Mouse (Mus musculus) kidney, postnatal 36 days (tissue): ENCODE results near the gene Fcgr3.

Source experiments
- DNase-seq, 2 experiments: peaks; one replicate each; pipeline ENCODE4 v3.0.0; 2021 to 2022; ENCODE audit warnings: mixed read lengths in 2 of 2

Fcgr3 gene

GRCm38 (mm10) chr1:171064491-171065242 lies at the start of gene Fcgr3:
Gene Fcgr3 (minus strand): TSS chr1:171064935.
- DNase-seq, result peak; percentile 40 to 80

- peak; percentile 91 to 95 for DNase-seq
These were observed 49.2 kb upstream of the Fcgr3 start, which contains the start of gene Cfap126 for GRCm38 (mm10) chr1:171113873-171114299. Gene Cfap126 (plus strand): TSS chr1:171113918.

- DNase-seq, result no peak
These were observed 48.3 kb upstream of the Fcgr3 start for GRCm38 (mm10) chr1:171112986-171113385.

- DNase-seq, result peak; percentile 57 to 74
These were observed 47.2 kb upstream of the Fcgr3 start for GRCm38 (mm10) chr1:171111781-171112575.

GRCm38 (mm10) chr1:171111020-171111780 lies 46.5 kb upstream of the Fcgr3 start:
- DNase-seq, result peak; percentile 94 to 95

- no peak for DNase-seq
These were observed 45.9 kb upstream of the Fcgr3 start for GRCm38 (mm10) chr1:171110659-171111019.

GRCm38 (mm10) chr1:171109620-171110019 lies 44.9 kb upstream of the Fcgr3 start:
- peak; percentile 43 for DNase-seq

GRCm38 (mm10) chr1:171105226-171105625 lies 40.5 kb upstream of the Fcgr3 start:
- no peak for DNase-seq

GRCm38 (mm10) chr1:171103179-171103840 lies 38.6 kb upstream of the Fcgr3 start:
- peak in 1 of 2 experiments; percentile 33 for DNase-seq

GRCm38 (mm10) chr1:171102547-171103177 lies 37.9 kb upstream of the Fcgr3 start:
- DNase-seq, result peak; percentile 82 to 89

- DNase-seq, result peak; percentile 83 to 87
These were observed 37.2 kb upstream of the Fcgr3 start for GRCm38 (mm10) chr1:171101733-171102546.

GRCm38 (mm10) chr1:171101033-171101432 lies 36.3 kb upstream of the Fcgr3 start:
- no peak for DNase-seq

- DNase-seq, result no peak
These were observed 32.9 kb upstream of the Fcgr3 start for GRCm38 (mm10) chr1:171097612-171098011.

- no peak for DNase-seq
These were observed 32.4 kb upstream of the Fcgr3 start for GRCm38 (mm10) chr1:171097136-171097535.

- DNase-seq, result no peak
These were observed 31.6 kb upstream of the Fcgr3 start for GRCm38 (mm10) chr1:171096110-171096964.

- no peak for DNase-seq
These were observed 29.7 kb upstream of the Fcgr3 start for GRCm38 (mm10) chr1:171094424-171094823.

- no peak for DNase-seq
These were observed 26.0 kb upstream of the Fcgr3 start for GRCm38 (mm10) chr1:171090761-171091160.

GRCm38 (mm10) chr1:171089891-171090290 lies 25.2 kb upstream of the Fcgr3 start:
- DNase-seq, result no peak

GRCm38 (mm10) chr1:171088237-171088869 lies 23.6 kb upstream of the Fcgr3 start:
- DNase-seq, result peak in 1 of 2 experiments; percentile 32

- DNase-seq, result peak in 1 of 2 experiments; percentile 18
These were observed 21.0 kb upstream of the Fcgr3 start for GRCm38 (mm10) chr1:171085718-171086117.
